Mouse (Mus musculus) frontal cortex, adult (tissue): Measurements from ENCODE around the gene Llgl2.

Experiments used
- ATAC-seq: cut with Nextera tagmentation; 2 replicates; pipeline ENCODE4 v1.9.2; 2017; ENCODE audit warnings: mild to moderate bottlenecking, moderate library complexity, mixed read lengths; ENCODE audit not compliant: low TSS enrichment

Gene Llgl2

GRCm38 (mm10) chr11:115877174-115877755 lies 53.4 kb downstream of the Llgl2 start:
- ATAC-seq: no peak

- no peak for ATAC-seq
Observed at GRCm38 (mm10) chr11:115878071-115878470, 54.2 kb downstream of the Llgl2 start.

- no peak for ATAC-seq
Observed at GRCm38 (mm10) chr11:115881002-115881401, 57.2 kb downstream of the Llgl2 start.

- no peak for ATAC-seq
Observed at GRCm38 (mm10) chr11:115883251-115883650, 59.4 kb downstream of the Llgl2 start.

GRCm38 (mm10) chr11:115884361-115884760 lies 60.5 kb downstream of the Llgl2 start:
- ATAC-seq: no peak

- no peak for ATAC-seq
Observed at GRCm38 (mm10) chr11:115885281-115885680, 61.4 kb downstream of the Llgl2 start.

GRCm38 (mm10) chr11:115886446-115886845 lies 62.6 kb downstream of the Llgl2 start:
- ATAC-seq: no peak

GRCm38 (mm10) chr11:115888020-115888419 lies 64.2 kb downstream of the Llgl2 start:
- ATAC-seq: no peak

- no peak for ATAC-seq
Observed at GRCm38 (mm10) chr11:115889159-115889558, 65.3 kb downstream of the Llgl2 start.

- no peak for ATAC-seq
Observed at GRCm38 (mm10) chr11:115892213-115892612, 68.4 kb downstream of the Llgl2 start.

- no peak for ATAC-seq
Observed at GRCm38 (mm10) chr11:115893071-115893470, 69.2 kb downstream of the Llgl2 start.

GRCm38 (mm10) chr11:115894755-115895520 lies 71.1 kb downstream of the Llgl2 start:
- no peak for ATAC-seq

GRCm38 (mm10) chr11:115898446-115898845 lies 74.6 kb downstream of the Llgl2 start:
- no peak for ATAC-seq

GRCm38 (mm10) chr11:115898886-115899285 lies 75.0 kb downstream of the Llgl2 start:
- ATAC-seq: peak; percentile 69

- no peak for ATAC-seq
Observed at GRCm38 (mm10) chr11:115899486-115900266, 75.8 kb downstream of the Llgl2 start, which contains the start of gene Smim5. Gene Smim5, plus strand, starts transcription at chr11:115899966.

- ATAC-seq: no peak
Observed at GRCm38 (mm10) chr11:115900561-115901337, 76.9 kb downstream of the Llgl2 start.

GRCm38 (mm10) chr11:115901338-115902161 lies 77.7 kb downstream of the Llgl2 start:
- ATAC-seq: no peak

- ATAC-seq: no peak
Observed at GRCm38 (mm10) chr11:115902177-115902576, 78.3 kb downstream of the Llgl2 start.

- no peak for ATAC-seq
Observed at GRCm38 (mm10) chr11:115902831-115903230, 79.0 kb downstream of the Llgl2 start.

GRCm38 (mm10) chr11:115903384-115904230 lies 79.8 kb downstream of the Llgl2 start:
- ATAC-seq: no peak
